Mouse (Mus musculus) embryo, embryonic 11.5 days (tissue): ENCODE results near the gene Lysmd1.
"Not testable (repeated sequence)": the region's sequence is repeated elsewhere in the genome, so short reads cannot be mapped to it uniquely, and the experiment has no call there.

Source experiments
- DNase-seq: peaks from one replicate; pipeline ENCODE4 v3.0.0-alpha.2; 2012; ENCODE audit warnings: low read depth, low spot score

Gene Lysmd1

DNA sequence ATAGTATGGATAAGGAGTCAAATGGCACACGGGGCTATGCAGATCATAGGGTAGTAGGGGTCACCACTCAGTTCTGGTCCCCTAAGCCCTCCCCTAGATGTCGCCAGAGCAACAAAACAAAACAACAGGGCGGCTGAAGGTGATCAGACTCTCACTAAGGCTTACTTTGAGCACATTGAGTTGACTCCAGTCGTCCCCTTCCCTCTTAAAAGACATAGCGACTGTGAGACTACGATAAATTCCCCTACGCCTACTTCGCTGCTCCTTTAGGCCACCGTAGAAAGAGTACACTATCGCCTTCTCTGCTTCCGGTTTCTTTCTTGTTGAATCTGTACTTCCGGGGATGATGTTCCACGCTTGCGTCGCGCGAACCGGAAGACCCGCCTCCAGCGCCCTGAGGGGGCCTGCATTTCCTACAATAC, at the start of gene Lysmd1, which contains the start of gene Scnm1:
Gene Lysmd1 (plus strand): TSS at position 409 of the 422 bp plus-strand sequence.
Gene Scnm1 (minus strand): TSS at position 332 of the 422 bp plus-strand sequence.
- DNase-seq: peak; percentile 86

- DNase-seq: no peak
These were observed 45.8 kb upstream of the Lysmd1 start for GRCm38 (mm10) chr3:95088071-95088470.

DNA sequence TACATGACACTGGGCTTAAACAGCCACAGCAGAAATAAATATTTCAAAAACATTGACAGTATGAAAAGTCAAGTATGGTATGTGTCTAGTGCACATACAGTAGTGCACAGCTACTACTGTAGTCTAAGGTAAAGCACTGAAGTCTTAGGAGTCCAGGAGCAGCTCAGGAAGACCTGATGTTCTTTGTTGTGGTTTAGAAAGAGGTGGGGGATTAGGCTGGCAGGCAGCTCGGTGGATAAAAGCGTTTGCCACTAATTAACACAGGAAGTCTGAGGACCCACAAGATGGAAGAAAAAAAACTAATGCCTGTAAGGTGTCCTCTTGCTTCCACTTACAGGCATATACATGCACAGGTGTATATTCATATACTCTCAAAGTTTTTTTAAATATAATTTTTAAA, 33.0 kb upstream of the Lysmd1 start:
- DNase-seq: no peak

DNA sequence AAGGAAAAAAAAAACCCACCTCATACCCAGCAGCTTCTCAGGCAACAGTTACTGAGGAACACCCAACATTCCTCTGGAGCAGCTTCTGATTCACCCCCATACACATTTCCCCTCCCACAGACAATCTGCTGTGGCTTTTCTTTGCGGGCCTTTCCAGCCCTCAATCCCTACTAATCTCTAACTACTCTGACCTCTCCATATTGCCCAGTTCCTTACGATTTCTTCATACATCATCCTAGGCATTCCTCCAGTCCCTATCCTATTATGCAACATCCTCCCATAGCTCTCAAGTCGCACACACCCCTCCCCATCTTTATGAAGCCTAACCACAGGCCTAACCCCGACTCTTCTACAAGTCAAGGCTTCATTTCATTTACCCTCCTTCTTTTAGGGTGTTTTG, 28.8 kb upstream of the Lysmd1 start:
- no peak for DNase-seq

- no peak for DNase-seq
These were observed 28.1 kb upstream of the Lysmd1 start for GRCm38 (mm10) chr3:95105586-95106337.

DNA sequence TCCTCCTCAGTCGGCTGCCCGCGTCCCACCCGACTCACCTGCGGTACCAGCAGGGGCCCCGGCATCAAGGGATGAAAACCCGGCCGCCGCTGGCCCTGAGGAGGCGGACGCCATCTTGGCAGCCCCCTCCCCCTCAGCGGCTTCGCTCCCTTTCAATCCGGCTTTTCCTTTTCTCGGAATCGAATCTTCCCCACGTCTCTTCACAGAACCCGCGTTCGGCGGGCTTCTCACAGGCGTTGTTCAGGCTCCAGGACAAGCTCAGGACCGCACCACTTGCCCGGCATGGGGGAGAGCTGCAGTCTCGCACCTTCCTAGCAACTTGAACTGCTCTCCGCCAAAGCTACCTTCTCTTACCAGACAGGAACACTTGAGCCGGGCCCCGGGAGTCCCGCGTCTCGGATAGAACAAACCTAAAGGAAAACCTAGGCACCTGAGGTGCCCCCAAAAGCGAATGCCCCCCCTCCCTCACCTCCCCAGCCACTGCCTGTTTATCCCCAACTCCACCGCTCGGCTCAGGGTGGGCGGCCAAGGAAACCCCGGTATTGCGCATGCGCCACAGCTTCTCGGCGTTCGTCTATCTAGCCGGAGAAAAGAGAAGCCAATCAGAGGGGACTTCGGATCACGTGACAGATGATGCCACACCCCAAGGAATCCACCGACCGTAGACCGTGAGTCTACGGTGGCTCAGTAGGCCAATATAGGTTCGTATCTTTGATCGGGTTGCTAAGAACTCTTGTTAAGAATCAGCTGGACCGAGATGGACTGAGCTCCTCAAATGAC, 27.4 kb upstream of the Lysmd1 start, which contains the start of gene Pip5k1a:
Gene Pip5k1a (minus strand): TSS at position 593 of the 780 bp plus-strand sequence.
- peak; percentile 98 for DNase-seq

GRCm38 (mm10) chr3:95107308-95107707, 26.6 kb upstream of the Lysmd1 start:
- DNase-seq: not testable (repeated sequence)

DNA sequence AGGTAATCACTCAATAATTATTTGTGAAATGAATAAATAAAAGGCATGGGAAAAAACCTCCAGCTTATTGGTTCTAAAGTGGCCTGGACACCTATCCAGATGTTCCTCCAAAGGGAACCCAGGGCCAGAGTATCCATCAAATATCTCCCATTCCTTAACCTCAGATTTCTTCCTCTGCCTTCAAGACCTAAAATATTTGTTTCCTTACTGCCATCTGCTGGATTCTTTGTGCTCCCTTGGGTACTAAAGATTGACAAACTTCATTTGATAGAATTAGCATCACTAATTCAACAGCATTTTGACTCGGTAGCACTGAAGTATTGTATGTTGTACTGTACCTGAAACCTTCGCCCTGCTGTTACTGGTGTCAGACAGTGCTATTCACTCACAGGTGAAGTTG, 26.0 kb upstream of the Lysmd1 start:
- DNase-seq: no peak

- peak; percentile 85 for DNase-seq
These were observed 22.8 kb upstream of the Lysmd1 start, which contains the start of gene Vps72 for GRCm38 (mm10) chr3:95110911-95111726. Vps72 (plus strand) TSS chr3:95111022.

GRCm38 (mm10) chr3:95112760-95113159, 21.1 kb upstream of the Lysmd1 start:
- no peak for DNase-seq

- DNase-seq: no peak
These were observed 16.1 kb upstream of the Lysmd1 start for GRCm38 (mm10) chr3:95117751-95118150.

GRCm38 (mm10) chr3:95121580-95121979, 12.3 kb upstream of the Lysmd1 start:
- no peak for DNase-seq

GRCm38 (mm10) chr3:95124246-95124645, 9.6 kb upstream of the Lysmd1 start, which contains the start of gene Tmod4:
Tmod4 (plus strand) TSS chr3:95124476.
- no peak for DNase-seq

GRCm38 (mm10) chr3:95124972-95125371, 8.9 kb upstream of the Lysmd1 start:
- no peak for DNase-seq

DNA sequence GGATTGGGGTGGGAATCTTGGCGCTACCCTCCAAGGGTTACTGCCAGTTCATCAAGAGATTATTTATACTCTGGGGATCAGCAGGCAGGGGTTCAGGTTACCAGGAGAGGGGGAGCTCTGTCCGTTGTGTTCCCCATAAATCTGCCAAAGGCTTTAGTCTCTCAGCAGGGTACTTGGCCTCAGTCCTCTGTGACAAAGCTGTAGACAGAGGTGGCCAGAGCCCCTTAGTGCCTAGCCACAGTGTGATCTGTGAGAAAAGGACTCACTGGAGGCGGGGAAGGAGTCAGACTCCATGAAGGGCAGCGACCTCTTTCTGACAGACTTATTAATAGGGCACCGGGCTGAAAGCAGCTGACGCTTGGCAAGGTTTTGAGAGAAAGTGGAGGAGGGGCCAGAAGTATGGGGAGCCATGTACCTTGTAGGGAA, 4.6 kb upstream of the Lysmd1 start:
- DNase-seq: no peak

DNA sequence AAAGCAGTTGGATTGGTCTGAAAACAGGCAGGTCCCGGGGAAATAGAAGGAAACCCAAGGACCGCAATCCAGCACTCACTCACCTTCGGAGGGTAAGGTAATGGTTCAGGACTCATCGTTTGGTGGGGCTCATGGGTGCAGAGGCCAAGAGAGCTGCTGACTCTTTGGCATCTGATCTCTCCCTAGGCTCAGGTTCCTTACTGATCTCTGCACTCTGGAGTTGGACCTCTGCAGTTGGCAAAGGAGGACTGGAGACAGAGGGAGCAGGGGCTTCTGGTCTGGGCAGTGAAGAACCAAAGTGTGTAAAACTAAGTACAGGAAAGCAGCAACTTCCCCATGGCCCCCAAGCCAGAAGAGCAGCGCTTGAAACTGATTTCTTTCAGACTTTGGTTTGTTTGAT, 3.8 kb upstream of the Lysmd1 start:
- DNase-seq: no peak

DNA sequence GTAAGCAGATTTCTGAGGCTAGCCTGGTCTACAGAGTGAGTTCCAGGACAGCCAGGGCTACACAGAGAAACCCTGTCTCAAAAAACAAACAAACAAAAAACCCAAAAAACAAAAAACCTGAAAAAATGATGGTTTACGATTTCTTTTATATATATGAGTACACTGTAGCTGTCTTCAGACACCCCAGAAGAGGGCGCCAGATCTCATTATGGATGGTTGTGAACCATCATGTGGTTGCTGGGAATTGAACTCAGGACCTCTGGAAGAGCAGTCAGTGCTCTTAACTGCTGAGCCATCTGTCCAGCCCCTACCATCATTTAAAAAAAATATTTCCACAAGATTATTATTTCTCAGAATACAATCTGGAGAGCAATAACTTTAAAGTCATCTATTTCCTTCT, 1.5 kb upstream of the Lysmd1 start:
- DNase-seq: not testable (repeated sequence)

DNA sequence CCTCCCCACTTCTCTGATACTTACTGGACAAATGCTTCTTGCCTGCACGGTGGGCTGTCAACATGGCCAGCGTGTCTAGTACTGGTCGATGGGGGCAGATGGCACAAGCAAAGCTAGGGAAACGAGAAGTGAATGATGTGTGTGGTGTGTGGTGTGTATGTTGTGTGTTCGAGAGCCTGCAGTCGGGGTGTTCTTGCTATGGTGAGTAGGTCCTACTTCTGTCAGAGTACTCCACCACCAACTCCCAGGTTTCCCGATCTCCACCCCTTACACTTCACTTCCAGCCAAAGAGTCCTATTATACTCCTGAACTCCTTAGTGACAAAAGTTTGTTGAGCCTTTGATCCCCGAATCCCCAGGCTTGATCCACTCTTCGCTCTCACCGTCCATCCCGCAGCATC, 712 bp upstream of the Lysmd1 start:
- no peak for DNase-seq

- DNase-seq: not testable (repeated sequence)
These were observed 245 bp downstream of the Lysmd1 start for GRCm38 (mm10) chr3:95134133-95134532.

GRCm38 (mm10) chr3:95135023-95135422, 1.1 kb downstream of the Lysmd1 start:
- DNase-seq: no peak

GRCm38 (mm10) chr3:95135433-95136052, 1.7 kb downstream of the Lysmd1 start:
- DNase-seq: no peak
